Mouse (Mus musculus) ES-Bruce4 (cell line): Measurements from ENCODE around the gene Adcy9.

Experiments
- CTCF ChIP-seq: IDR thresholded peaks from one replicate; pipeline ENCODE4 v1.8.1; 2011; ENCODE audit warnings: low read depth, low read length
- POLR2A ChIP-seq: IDR thresholded peaks from one replicate; pipeline ENCODE4 v1.8.1; 2011; ENCODE audit warnings: low read length; ENCODE audit not compliant: insufficient read depth

- TF ChIP-seq POLR2A (no peak), CTCF (no peak)
These were observed 5.4 kb upstream of the Adcy9 start for GRCm38 (mm10) chr16:4425658-4426234.
